Mouse (Mus musculus) heart, postnatal 0 days (tissue): Measurements from ENCODE around the gene Mrpl33.
A peak's percentile ranks its signal among the peaks of the same experiment; 100 is the strongest.

ENCODE experiments used
- CTCF ChIP-seq: IDR thresholded peaks from 2 replicates; pipeline ENCODE4 v1.5.1; 2016; ENCODE audit warnings: antibody characterized with exemption, control low read depth, low read depth
- EP300 ChIP-seq: IDR thresholded peaks from 2 replicates; pipeline ENCODE4 v1.6.1; 2016; ENCODE audit warnings: antibody characterized with exemption, low read depth

- TF ChIP-seq EP300 (no peak), CTCF (peak; percentile 15; the same call in 1 of the 2 replicates)
Observed at GRCm38 (mm10) chr5:31599161-31599560, 2.4 kb downstream of the Mrpl33 start.
